Mouse (Mus musculus): Measurements from ENCODE around the gene Gpha2.

DNA sequence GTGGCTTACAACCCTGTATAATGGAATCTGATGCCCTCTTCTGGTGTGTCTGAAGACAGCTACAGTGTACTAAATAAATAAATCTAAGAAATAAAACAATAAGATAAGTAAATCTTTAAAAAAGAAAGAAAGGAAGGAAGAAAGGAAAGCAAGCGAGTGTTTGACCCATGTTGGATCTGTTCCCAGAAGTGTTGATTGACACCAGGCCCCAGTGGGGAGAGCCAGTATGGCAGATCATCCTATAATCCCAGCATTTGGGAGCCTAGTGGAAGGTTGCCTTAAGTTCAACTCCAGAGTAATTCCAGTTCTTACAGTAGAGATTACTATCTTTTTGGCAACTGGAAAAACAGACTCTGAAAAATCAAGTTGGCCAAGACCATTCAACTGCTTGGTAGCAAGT, 19.6 kb downstream of the Gpha2 start:
- TF ChIP-seq CTCF (IDR thresholded peaks at IDR 0.05; ENCODE audit: extremely low read depth, insufficient read depth, low read length): no peak
- TF ChIP-seq POLR2A (IDR thresholded peaks at IDR 0.05; ENCODE audit: extremely low read depth, insufficient read depth, low read length): no peak
